Mouse (Mus musculus) thymus, postnatal 4 days (tissue): ENCODE results near the gene 2310046K23Rik.
"Not testable (repeated sequence)": the region's sequence is repeated elsewhere in the genome, so short reads cannot be mapped to it uniquely, and the experiment has no call there.

ENCODE experiments used
- DNase-seq: peaks from one replicate; pipeline ENCODE4 v3.0.0; 2021

2310046K23Rik gene

DNA sequence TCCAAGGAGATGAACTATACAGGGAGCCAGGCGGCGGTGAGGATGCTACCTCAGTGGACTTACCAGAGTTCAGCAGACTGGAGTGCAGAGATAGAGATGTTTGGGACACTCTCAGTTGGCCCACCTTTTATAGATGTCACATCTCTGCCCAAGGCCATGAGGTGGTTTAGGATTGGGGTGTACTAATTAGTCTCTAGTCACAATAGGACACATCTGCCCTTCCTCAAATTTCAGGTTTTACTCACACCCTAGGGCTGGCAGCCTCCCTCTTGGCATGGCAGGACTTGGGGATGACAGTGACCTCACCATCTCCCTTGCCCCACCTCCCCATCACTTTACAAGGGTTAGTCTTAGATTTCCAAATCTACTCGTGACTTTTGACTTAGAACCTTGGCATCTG, at the start of gene 2310046K23Rik:
2310046K23Rik (minus strand) TSS at position 101 of the 400 bp plus-strand sequence.
- no peak for DNase-seq

DNA sequence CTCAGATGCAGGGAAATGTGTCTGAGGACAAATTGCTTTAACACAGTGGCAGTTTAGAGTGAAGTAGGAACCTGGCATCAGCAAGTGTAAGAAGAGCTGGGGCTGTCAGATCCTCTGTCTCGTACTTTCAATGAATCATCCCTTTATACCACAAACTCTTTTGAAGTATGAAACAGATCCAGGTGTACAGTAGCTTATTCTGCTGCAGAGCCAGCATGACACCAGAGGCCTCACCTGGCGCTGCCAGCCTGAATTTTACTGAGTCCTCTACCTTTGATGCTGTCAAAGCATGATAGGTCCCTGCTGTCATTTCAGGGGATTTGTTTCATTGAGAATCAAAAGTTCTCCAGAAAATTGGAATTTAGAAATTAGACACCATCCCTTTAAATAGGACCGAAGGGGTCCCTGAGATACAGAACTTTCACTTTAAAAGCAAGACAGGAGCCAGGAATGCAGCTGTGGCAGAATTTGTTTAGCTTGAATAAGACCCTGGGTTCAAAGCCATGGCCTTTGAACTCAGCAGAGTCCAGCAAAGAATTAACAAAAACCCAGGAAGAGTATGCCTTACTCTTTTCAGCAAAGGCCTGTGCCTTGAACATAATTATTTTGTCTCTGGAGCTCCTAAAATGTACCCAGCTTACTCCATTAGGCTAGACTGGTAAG, 49.0 kb upstream of the 2310046K23Rik start:
- no peak for DNase-seq

DNA sequence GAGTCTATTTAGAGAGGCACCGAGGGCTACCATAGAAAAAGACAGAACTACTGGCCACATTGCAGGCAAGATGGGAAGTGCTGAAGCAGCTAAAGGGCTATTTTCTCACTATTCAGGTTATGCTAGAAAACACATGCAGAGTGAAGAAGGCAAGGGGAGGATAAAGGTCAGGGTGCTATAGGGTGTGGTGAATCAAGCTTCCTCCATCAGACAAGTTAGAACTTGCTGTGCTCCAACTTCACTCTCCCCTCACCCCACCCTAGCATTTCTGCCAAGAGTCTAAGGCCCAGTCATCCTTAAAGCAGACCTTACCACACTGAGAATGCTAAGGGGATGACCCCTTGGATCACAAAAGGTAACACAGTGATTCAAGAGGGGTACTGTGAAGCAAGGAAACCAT, 45.2 kb upstream of the 2310046K23Rik start:
- DNase-seq, result no peak

DNA sequence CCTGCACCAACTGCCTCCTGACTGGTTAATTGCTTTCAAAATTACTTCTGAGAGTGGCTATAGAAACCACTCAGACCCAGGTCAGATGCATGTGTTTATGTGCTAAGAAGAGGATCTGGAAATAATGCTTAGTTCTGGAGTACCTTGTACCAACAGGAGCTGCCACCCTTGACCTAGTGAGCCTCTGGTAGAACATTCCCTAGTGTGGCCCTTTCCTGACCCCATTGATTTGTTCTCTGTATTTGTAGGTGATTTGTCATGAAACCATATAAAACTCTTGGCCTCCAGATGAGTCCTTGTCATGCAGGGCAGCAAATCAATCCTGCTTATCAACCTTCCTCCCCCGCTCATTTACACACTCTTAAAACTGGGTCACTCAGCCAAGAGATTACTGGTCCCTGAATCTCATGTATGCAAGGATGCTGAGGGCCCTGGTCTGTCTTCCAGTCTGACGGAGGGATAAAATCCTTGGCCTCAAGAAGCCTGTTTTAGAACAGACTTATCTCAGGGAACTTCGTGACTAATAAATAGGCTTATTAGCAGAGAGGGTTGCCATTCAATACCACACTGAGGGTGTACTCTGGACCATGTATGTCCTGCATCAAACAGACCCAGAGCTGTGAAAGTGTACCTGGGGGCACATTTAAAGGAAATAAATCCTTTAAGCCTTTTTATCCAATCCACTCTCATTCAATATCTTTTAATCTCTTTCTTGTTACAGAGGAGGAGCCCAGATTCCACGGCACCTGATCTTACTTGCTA, 44.5 kb upstream of the 2310046K23Rik start:
- DNase-seq, result no peak

DNA sequence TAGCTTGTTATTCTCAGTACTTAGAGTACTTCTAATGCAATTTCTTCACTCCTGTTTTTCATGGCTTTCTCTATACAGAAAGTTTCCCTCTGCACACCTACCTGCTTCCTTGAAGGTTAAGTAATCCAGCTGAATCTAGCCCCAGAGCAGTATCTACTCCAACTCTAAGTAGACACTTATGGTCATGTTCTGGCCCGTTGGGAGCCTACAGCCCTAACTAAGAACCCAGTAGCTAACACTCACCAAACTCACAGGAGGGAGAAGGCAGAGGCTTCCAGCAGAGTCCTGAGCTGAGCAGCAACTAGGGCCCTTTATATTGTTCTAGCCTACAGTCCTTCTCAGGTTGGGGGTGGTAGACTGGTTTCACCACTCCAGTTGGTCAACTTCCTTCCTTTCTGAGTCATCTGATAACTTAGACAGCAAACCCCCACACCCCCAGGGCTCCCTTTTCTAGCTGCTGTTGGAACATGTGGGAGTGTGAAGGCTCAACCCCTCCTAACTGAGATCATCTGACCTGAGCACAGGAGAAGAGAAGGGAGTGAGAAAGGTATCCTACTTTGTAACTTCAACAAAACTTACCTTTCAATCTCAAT, 39.2 kb upstream of the 2310046K23Rik start, which contains the start of gene Ivl:
Ivl (minus strand) TSS at position 287 of the 593 bp plus-strand sequence.
- no peak for DNase-seq

DNA sequence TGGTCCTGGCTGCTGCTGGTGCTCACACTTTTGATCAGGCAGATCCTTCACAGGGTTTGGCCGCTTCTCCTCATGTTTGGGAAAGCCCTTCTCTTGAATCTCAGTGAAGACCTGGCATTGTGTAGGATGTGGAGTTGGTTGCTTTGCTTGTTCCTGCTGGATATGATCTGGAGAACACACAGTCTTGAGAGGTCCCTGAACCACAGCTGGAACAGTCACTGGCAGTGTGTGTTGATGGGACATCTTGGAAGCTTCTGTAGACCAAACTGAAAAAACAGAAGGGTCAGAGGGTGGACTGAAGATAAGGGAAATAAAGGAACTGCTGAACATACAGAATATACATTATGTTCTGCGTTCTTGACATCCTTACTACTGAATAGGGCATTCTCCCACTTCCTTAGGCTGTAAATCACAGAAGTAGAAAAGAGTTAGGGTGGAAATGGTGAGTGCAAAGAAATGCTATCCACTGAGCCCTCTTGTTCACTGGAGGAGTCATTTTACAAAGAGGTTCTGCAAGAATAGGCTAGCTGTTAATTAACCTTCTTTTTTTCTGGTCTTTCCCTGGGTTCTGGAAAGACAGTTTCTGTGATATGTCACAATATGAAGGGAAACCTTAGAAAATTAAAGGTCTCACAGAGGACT, 38.3 kb upstream of the 2310046K23Rik start:
- no peak for DNase-seq

DNA sequence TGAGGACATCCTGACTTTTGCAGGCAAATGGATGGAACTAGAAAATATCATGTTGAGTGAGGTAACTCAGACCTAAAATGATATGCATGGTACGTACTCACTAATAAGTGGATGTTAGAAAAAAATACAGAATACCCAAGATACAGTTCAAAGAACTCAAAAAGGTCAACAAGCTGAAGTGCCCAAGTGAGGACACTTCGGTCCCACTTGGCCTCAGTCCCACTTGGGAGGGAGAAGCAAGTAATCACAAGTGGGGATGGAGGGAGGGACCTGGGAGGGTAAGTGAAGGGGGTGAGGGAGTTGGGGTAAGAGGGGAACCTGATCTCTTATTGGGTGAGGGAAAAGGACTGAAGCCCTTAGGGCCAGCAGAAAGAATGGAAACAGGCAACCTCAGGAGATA, 34.4 kb upstream of the 2310046K23Rik start:
- no peak for DNase-seq

DNA sequence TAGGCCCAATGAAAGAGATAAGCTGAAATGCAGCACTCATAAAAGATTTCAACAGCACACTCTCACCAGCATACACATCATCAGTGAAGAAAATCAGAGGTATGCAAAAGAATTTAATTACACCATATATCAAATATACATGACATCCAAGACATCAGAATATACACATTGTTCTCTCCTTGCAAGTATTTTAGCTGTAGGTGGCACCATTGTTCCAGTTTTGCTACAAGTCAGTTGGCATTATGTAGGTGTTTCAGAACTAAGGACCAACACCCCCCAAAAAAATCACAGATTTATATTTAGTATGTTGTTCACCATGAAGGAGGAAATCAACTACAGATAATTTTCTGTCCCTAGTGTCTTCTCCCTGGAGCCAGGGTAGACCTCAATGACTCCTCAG, 31.1 kb upstream of the 2310046K23Rik start:
- DNase-seq, result no peak

DNA sequence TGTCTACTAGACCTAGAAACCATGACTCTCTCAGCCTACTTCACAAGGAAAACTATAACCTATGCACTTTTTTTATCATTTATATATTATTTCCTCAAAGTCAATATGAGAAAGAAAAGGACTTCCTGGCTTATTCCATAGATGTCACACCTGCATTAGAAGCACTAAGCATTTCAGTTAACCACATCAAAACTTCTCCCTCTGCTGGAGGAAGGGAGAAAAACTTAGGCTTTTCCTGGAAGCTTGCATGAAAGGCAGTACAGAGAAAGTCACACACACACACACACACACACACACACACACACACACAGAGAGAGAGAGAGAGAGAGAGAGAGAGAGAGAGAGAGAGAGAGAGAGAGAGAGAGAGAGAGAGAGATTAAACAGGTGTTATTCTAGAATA, 22.0 kb downstream of the 2310046K23Rik start:
- DNase-seq, result no peak

DNA sequence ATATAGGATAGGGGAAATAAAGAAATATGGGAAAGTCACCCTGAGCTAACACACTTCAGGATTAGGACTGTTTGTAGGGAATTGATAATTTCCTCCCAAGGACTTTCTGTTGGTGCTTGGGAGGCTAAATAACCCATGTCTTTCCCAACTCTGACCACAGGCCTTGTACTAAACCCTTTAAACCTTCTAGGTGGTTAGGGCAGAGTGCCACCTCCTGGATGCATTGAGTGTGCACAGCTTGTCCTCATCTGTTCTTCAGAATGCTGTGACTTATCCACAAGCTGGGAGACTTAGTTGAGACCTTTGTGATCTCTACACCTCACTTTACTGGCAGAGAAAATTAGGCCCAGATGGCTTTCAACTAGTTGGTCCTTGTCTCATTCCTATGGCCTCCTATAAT, 23.5 kb downstream of the 2310046K23Rik start:
- no peak for DNase-seq

DNA sequence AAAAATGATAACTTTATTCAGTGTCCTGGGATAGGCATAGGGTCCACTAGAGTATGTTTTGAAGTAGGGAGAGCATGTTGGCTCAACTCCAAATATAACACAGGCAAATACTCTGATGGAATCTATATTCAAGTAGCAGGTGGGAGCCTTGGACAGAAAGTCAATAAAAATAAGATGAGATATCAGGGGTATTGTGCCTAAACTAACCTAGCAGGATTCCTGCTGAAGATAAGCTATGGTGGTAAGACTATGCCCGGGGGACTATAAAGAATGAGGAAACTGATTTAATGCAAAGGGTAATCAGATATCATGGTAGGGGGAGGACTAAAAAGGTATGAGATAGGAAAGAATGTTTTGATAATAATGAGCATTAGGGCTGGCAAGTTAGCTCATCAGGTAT, 26.1 kb downstream of the 2310046K23Rik start:
- DNase-seq, result no peak

DNA sequence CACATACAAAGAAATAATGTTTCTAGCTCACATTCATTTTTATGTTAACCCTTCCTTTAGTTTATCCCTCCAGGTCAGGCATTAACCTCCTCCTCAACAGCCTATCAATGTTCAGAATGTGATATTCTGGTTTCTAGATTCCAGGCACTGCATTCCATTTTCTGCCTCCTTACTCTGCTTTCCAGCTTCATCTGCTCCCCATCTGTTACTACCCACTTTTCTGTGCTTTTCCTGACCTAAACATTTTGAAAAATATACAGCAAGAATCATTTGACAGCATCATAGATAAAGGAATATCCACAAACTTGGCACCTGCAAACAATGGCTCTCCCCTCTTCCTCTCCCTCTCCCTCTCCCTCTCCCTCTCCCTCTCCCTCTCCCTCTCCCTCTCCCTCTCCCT, 30.8 kb downstream of the 2310046K23Rik start:
- no peak for DNase-seq

DNA sequence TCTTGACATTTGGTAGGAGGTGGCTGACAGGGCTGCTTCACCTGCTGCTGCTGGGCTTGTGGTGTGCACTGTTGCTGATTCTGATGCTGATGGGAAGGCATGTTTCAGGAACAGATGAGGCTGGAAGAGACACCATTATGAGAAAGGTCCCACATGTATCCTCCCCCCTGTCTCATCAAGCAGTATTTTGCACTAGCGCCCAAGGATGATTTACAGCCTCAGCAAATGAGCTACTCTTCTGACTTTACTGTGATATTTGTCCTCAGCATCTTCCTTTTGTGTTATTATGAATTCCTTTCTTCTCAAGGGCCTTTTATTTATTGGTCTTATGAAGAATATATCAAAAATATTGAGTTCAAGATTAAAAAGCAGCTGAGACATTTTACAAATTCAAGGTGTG, 33.9 kb downstream of the 2310046K23Rik start, which contains the start of gene Sprr4:
Sprr4 (minus strand) TSS at position 101 of the 400 bp plus-strand sequence.
- no peak for DNase-seq

DNA sequence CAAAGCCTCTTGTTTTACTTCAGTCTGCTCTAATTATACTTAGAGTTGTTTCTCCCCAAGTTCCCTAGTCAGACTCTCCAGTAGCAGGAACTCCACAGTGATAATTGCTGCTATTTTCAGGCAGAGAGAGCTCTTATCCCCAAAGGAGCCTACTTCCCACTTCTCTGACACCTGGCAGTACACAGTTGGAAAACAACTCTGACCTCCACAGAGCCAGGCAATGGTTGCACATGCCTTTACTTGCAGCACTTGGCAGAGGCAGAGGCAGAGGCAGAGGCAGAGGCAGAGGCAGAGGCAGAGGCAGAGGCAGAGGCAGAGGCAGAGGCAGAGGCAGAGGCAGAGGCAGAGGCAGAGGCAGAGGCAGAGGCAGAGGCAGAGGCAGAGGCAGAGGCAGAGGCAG, 44.0 kb downstream of the 2310046K23Rik start:
- DNase-seq, result not testable (repeated sequence)

DNA sequence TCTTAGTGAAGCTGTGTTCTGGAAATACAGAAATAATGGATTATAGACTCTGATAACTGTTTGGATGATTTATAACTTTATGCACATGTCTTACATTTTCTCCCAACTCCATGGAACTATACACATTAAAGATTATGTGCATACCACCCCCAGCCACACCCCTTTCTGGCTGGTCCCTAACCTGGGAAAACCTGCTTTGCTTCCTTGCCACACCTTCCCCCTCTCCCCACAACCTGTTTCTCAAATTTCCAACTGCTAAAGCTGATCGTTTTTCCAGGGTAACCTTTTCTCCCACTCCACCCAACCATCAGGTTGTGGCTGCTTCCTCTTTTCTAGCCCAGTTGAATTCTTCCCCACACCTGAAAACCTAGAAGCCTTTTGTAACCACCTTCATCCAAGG, 48.0 kb downstream of the 2310046K23Rik start:
- DNase-seq, result no peak

DNA sequence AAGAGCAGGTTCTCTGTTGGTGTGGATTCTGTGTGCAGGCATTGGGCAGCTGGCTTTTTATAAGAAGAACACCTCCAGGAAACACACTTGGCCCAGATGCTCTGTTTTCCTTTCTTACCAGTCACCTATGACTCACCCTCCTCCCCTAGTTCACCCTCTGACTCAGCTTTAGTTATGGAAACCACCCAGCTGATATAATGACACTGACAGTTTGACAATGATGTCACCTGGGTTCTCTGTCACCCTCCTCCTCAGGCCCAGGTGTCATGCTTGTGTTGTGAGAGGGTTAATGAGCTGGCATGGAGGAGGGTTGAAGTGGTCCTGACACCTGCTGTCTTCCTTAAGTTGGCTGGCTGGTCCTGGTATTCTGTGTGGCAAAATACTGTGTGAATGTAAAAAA, 48.4 kb downstream of the 2310046K23Rik start, which contains the start of gene Sprr1a:
Sprr1a (minus strand) TSS at position 33 of the 400 bp plus-strand sequence.
- no peak for DNase-seq
